Comparison of ENCODE assay signal across 13 mouse cellular contexts in the genomic region with DNA sequence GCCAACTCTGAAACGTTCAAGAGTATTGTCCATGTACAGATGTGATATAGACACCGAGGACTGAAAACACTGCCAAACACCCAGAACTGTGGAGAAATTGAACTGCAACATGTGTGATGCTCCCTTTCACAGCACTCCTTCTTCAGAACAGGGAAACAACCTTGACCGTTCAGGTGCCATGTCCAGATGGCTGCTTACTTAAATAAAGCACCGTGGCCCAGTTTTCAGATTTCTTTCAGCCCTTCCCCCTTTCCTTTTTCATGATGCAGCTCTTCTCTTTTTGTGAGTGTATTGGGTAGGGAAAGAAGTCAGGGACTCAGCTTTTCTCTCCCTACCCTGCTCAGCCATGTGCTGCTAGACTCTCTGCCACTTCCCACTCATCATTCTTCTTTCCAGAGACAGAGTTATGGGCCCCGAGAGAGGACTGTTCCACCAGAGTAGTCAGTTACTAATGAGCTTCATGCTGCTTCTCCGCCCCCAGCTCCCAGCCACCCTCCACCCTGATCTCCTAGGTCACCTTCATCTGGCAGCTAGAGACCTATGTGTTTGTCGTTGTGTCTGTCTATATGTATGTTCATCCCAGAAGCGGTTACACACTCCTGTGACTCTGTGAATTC.
A peak's percentile ranks its signal among the peaks of the same experiment; 100 is the strongest.
DNase-seq lines count a peak whose midpoint lies in the region; ATAC-seq lines count a peak whose summit lies in the region.
"Had no signal": no experiment of that assay in that cellular context is flagged by ENCODE, and none has a peak within 500 bp of the region (broad histone marks: within the 10 kb centered on the region; RNA-seq: fewer than 3 reads in every experiment).

No protein-coding gene starts in this region.

- no peak overlapping the region for H3K9ac ChIP-seq in kidney, embryonic 14.5 days (ENCODE audit: low read depth, low read length)
- H3K9ac ChIP-seq: hindbrain, embryonic 15.5 days; limb, embryonic 13.5 days; midbrain, embryonic 15.5 days had no signal

- no peaks in the 10 kb centered on the region for H3K36me3 ChIP-seq in kidney, embryonic 14.5 days (ENCODE audit: control insufficient read depth, insufficient read depth, low read length)
- H3K36me3 ChIP-seq: hindbrain, embryonic 15.5 days; limb, embryonic 13.5 days; midbrain, embryonic 15.5 days had no signal

- DNase-seq in cerebellum, adult 9-10 months: peak; percentile 51
- peak; percentile 6 to 11 for DNase-seq in cerebellum, postnatal 10 days
- DNase-seq in neural tube, embryonic 10.5 days (ENCODE audit: extremely low spot score, low spot score): peak; percentile 22
- DNase-seq in retina, postnatal 1 day: no peak
- no peak for DNase-seq in Muller cell, postnatal 12 days (ENCODE audit: inconsistent ontology term)
- DNase-seq in retina, embryonic 14.5 days (ENCODE audit: low spot score): no peak
- DNase-seq: lung, postnatal 4 days had no signal

- no peak overlapping the region for H3K4me3 ChIP-seq in kidney, embryonic 14.5 days (ENCODE audit: low read length)
- H3K4me3 ChIP-seq: erythroblast, embryonic 14.5 days; hindbrain, embryonic 15.5 days; left cerebral cortex, adult 2 months; limb, embryonic 13.5 days; midbrain, embryonic 15.5 days had no signal

- H3K27ac ChIP-seq in kidney, embryonic 14.5 days (ENCODE audit: low read depth, low read length): no peak overlapping the region
- H3K27ac ChIP-seq: hindbrain, embryonic 15.5 days; left cerebral cortex, adult 2 months; limb, embryonic 13.5 days; midbrain, embryonic 15.5 days had no signal

- 28% methylated on average over 8 of the region's 8 CpGs for WGBS in kidney, embryonic 14.5 days

- no peak overlapping the region for H3K4me2 ChIP-seq in kidney, embryonic 14.5 days (replicated peaks; ENCODE audit: low read depth, low read length)
- H3K4me2 ChIP-seq: hindbrain, embryonic 15.5 days; limb, embryonic 13.5 days; midbrain, embryonic 15.5 days had no signal

- no peaks in the 10 kb centered on the region for H3K9me3 ChIP-seq in kidney, embryonic 14.5 days (ENCODE audit: control insufficient read depth, low read length)
- H3K9me3 ChIP-seq: hindbrain, embryonic 15.5 days; limb, embryonic 13.5 days; midbrain, embryonic 15.5 days had no signal

- peak; percentile 90 for ATAC-seq in kidney, embryonic 14.5 days (ENCODE audit: low FRiP score, low TSS enrichment)
- ATAC-seq: midbrain, embryonic 15.5 days had no signal

- no peaks in the 10 kb centered on the region for H3K27me3 ChIP-seq in kidney, embryonic 14.5 days (ENCODE audit: control insufficient read depth, insufficient read depth, low read length)
- H3K27me3 ChIP-seq: hindbrain, embryonic 15.5 days; limb, embryonic 13.5 days; midbrain, embryonic 15.5 days had no signal

- H3K4me1 ChIP-seq in kidney, embryonic 14.5 days (ENCODE audit: control insufficient read depth, insufficient read depth, low read length): peaks cover 5% of the 10 kb centered on the region; the same call in 1 of the 2 replicates
- H3K4me1 ChIP-seq: limb, embryonic 13.5 days; midbrain, embryonic 15.5 days had no signal

Comparison
In these comparisons a context has a peak if more than half of its experiments do, and no peak if none do; other contexts are left out.
1. DNase-seq: peak in cerebellum, adult 9-10 months (single experiment), cerebellum, postnatal 10 days (2 of 2) and neural tube, embryonic 10.5 days (single experiment); none in retina, postnatal 1 day (single experiment), Muller cell, postnatal 12 days (single experiment) and retina, embryonic 14.5 days (single experiment).